Mouse (Mus musculus) myocyte (in vitro differentiated cells): ENCODE results near the gene Pdzd2. TPM values are rescaled to one million over a fixed set of nuclear protein-coding genes. Genes with fewer than 3 reads are reported as not detected.

Experiments used
- H3K27me3 ChIP-seq: one replicate; pipeline ENCODE4 v1.6.1; 2011; ENCODE audit not compliant: control insufficient read depth, insufficient read depth, insufficient read length
- H3K36me3 ChIP-seq: one replicate; pipeline ENCODE4 v1.6.1; 2011; ENCODE audit not compliant: control insufficient read depth, insufficient read depth
- H3K4me2 ChIP-seq: one replicate; pipeline ENCODE4 v1.6.1; 2011; ENCODE audit warnings: low read depth, control low read depth
- H3K4me3 ChIP-seq: one replicate; pipeline ENCODE4 v1.5.1; 2011; ENCODE audit warnings: mild to moderate bottlenecking, control low read depth, moderate library complexity
- H3K79me2 ChIP-seq: one replicate; pipeline ENCODE4 v1.6.1; 2011; ENCODE audit not compliant: control insufficient read depth, insufficient read depth
- H3ac ChIP-seq: one replicate; pipeline ENCODE4 v1.6.1; 2011; ENCODE audit not compliant: control insufficient read depth, insufficient read length
- CEBPB ChIP-seq: IDR thresholded peaks from 2 replicates; pipeline ENCODE4 v1.6.1; 2011; ENCODE audit warnings: mild to moderate bottlenecking, moderate library complexity; ENCODE audit not compliant: poor library complexity, insufficient read depth, severe bottlenecking
- E2F4 ChIP-seq: IDR thresholded peaks from one replicate; pipeline ENCODE4 v1.6.1; 2011; ENCODE audit warnings: mild to moderate bottlenecking, control low read depth, moderate library complexity; ENCODE audit not compliant: insufficient read depth
- MAX ChIP-seq: IDR thresholded peaks from one replicate; pipeline ENCODE4 v1.6.1; 2011; ENCODE audit warnings: low read depth, mild to moderate bottlenecking, control low read depth
- MYOD1 ChIP-seq, 3 experiments: IDR thresholded peaks; one replicate each; pipeline ENCODE4 v1.6.1; 2011; ENCODE audit warnings: control low read depth in 2 of 3, low read depth in 2 of 3, mild to moderate bottlenecking in 2 of 3, moderate library complexity in 1 of 3; ENCODE audit not compliant: insufficient read length in 2 of 3, control insufficient read depth in 1 of 3
- MYOG ChIP-seq, 3 experiments: IDR thresholded peaks; one replicate each; pipeline ENCODE4 v1.6.1; 2011; ENCODE audit warnings: control low read depth in 2 of 3, low read depth in 2 of 3, mild to moderate bottlenecking in 2 of 3; ENCODE audit not compliant: insufficient read length in 2 of 3, control insufficient read depth in 1 of 3, insufficient read depth in 1 of 3
- POLR2A ChIP-seq: IDR thresholded peaks from one replicate; pipeline ENCODE4 v1.6.1; 2011; ENCODE audit warnings: low read depth, mild to moderate bottlenecking, control low read depth, moderate library complexity; ENCODE audit not compliant: insufficient read length
- POLR2AphosphoS2 ChIP-seq: IDR thresholded peaks from one replicate; pipeline ENCODE4 v1.6.1; 2011; ENCODE audit warnings: low read depth, control low read depth; ENCODE audit not compliant: insufficient read length
- REST ChIP-seq: IDR thresholded peaks from one replicate; pipeline ENCODE4 v1.6.1; 2011; ENCODE audit warnings: mild to moderate bottlenecking, control low read depth, moderate library complexity; ENCODE audit not compliant: insufficient read depth, insufficient read length
- SRF ChIP-seq: IDR thresholded peaks from one replicate; pipeline ENCODE4 v1.6.1; 2011; ENCODE audit warnings: low read depth; ENCODE audit not compliant: control insufficient read depth, insufficient read length
- TCF12 ChIP-seq: IDR thresholded peaks from one replicate; pipeline ENCODE4 v1.6.1; 2011; ENCODE audit warnings: mild to moderate bottlenecking, control low read depth; ENCODE audit not compliant: poor library complexity, insufficient read depth, severe bottlenecking
- TCF3 ChIP-seq: IDR thresholded peaks from one replicate; pipeline ENCODE4 v1.6.1; 2011; ENCODE audit warnings: low read depth, control low read depth; ENCODE audit not compliant: insufficient read length
- USF1 ChIP-seq: IDR thresholded peaks from one replicate; pipeline ENCODE4 v1.6.1; 2011; ENCODE audit warnings: low read depth, mild to moderate bottlenecking, control low read depth, moderate library complexity
- polyA plus RNA-seq: library from polyadenylated mRNA; unstranded; fragments of >200 nt; fragmentation: generic; extraction: Trizol; gene quantifications from one replicate; pipeline ENCODE4 v1.2.1, GENCODE M21; 2012; ENCODE audit warnings: missing spikeins

Pdzd2 gene
- polyA plus RNA-seq, 1 experiment = 0.01 TPM

- Histone ChIP-seq H3K79me2 (no peaks in the 10 kb centered on the region), H3K4me3 (no peak overlapping the region), H3K36me3 (no peaks in the 10 kb centered on the region), H3ac (no peak overlapping the region), H3K27me3 (no peaks in the 10 kb centered on the region), H3K4me2 (no peak overlapping the region)
- TF ChIP-seq TCF3 = no peak
- no peak for TF ChIP-seq TCF12
- no peak for TF ChIP-seq MYOG (IDR thresholded peaks at IDR 0.05; ENCODE audit: control insufficient read depth in 1 of 3, insufficient read depth in 1 of 3, insufficient read length in 2 of 3, low read depth in 2 of 3)
- TF ChIP-seq POLR2AphosphoS2 = no peak
- TF ChIP-seq REST = no peak
- TF ChIP-seq POLR2A = no peak
- TF ChIP-seq MYOD1 (IDR thresholded peaks at IDR 0.05; ENCODE audit: control insufficient read depth in 1 of 3, insufficient read length in 2 of 3, low read depth in 2 of 3) = no peak
- no peak for TF ChIP-seq USF1
- TF ChIP-seq MAX = no peak
- TF ChIP-seq E2F4 = no peak
- TF ChIP-seq CEBPB = no peak
- TF ChIP-seq SRF = no peak
These were observed 172.9 kb downstream of the Pdzd2 start for GRCm38 (mm10) chr15:12566637-12567440.

GRCm38 (mm10) chr15:12565281-12565680 lies 174.4 kb downstream of the Pdzd2 start:
- Histone ChIP-seq H3K36me3 (no peaks in the 10 kb centered on the region), H3K79me2 (no peaks in the 10 kb centered on the region), H3K27me3 (no peaks in the 10 kb centered on the region), H3K4me2 (no peak overlapping the region), H3ac (no peak overlapping the region), H3K4me3 (no peak overlapping the region)
- TF ChIP-seq MYOG (IDR thresholded peaks at IDR 0.05; ENCODE audit: control insufficient read depth in 1 of 3, insufficient read depth in 1 of 3, insufficient read length in 2 of 3, low read depth in 2 of 3) = no peak
- TF ChIP-seq USF1 = no peak
- TF ChIP-seq E2F4 = no peak
- TF ChIP-seq POLR2A = no peak

- H3K4me3 ChIP-seq = no peak overlapping the region
- no peaks in the 10 kb centered on the region for H3K79me2 ChIP-seq
- no peak for TF ChIP-seq CEBPB
- H3K27me3 ChIP-seq = no peaks in the 10 kb centered on the region
- H3K36me3 ChIP-seq = no peaks in the 10 kb centered on the region
- H3ac ChIP-seq = no peak overlapping the region
- H3K4me2 ChIP-seq = no peak overlapping the region
These were observed 179.2 kb downstream of the Pdzd2 start for GRCm38 (mm10) chr15:12560505-12560904.

- no peaks in the 10 kb centered on the region for H3K79me2 ChIP-seq
- no peak overlapping the region for H3K4me3 ChIP-seq
- no peak overlapping the region for H3ac ChIP-seq
- no peaks in the 10 kb centered on the region for H3K36me3 ChIP-seq
- H3K27me3 ChIP-seq = no peaks in the 10 kb centered on the region
- TF ChIP-seq POLR2A = no peak
- no peak for TF ChIP-seq TCF3
- no peak for TF ChIP-seq MYOD1 (IDR thresholded peaks at IDR 0.05; ENCODE audit: control insufficient read depth in 1 of 3, insufficient read length in 2 of 3, low read depth in 2 of 3)
- TF ChIP-seq POLR2AphosphoS2 = no peak
- no peak for TF ChIP-seq REST
- TF ChIP-seq E2F4 = no peak
- TF ChIP-seq SRF = no peak
- TF ChIP-seq CEBPB = no peak
- TF ChIP-seq MYOG (IDR thresholded peaks at IDR 0.05; ENCODE audit: control insufficient read depth in 1 of 3, insufficient read depth in 1 of 3, insufficient read length in 2 of 3, low read depth in 2 of 3) = no peak
- TF ChIP-seq USF1 = no peak
- H3K4me2 ChIP-seq = no peak overlapping the region
These were observed 181.9 kb downstream of the Pdzd2 start for GRCm38 (mm10) chr15:12557663-12558436.

GRCm38 (mm10) chr15:12553211-12553610 lies 186.5 kb downstream of the Pdzd2 start:
- Histone ChIP-seq H3ac (no peak overlapping the region), H3K4me2 (no peak overlapping the region), H3K27me3 (peaks cover 13% of the 10 kb centered on the region), H3K4me3 (no peak overlapping the region), H3K36me3 (no peaks in the 10 kb centered on the region), H3K79me2 (no peaks in the 10 kb centered on the region)
- TF ChIP-seq POLR2A (no peak), MYOG (IDR thresholded peaks at IDR 0.05; ENCODE audit: control insufficient read depth in 1 of 3, insufficient read depth in 1 of 3, insufficient read length in 2 of 3, low read depth in 2 of 3) (no peak)
